Mouse (Mus musculus) megakaryocyte, adult 5-6 weeks (primary cell): Measurements from ENCODE around the gene Ifi204. TPM values are rescaled to one million over a fixed set of nuclear protein-coding genes. Genes with fewer than 3 reads are reported as not detected.
"Not testable (repeated sequence)": the region's sequence is repeated elsewhere in the genome, so short reads cannot be mapped to it uniquely, and the experiment has no call there.

Experiments used
- ATAC-seq: 2 replicates; pipeline ENCODE4 v1.8.0; 2016; ENCODE audit warnings: mild to moderate bottlenecking, inconsistent platforms; ENCODE audit not compliant: poor library complexity, severe bottlenecking
- total RNA-seq, 2 experiments: library from RNA; stranded (forward) in 1 of 2; stranded (reverse) in 1 of 2; fragments of 153-499, 151-499 nt in 1 of 2; fragments of 221-1000, 200-1000 nt in 1 of 2; gene quantifications; 2 replicates each; pipeline versions ENCODE4 v1.2.3 to v1.2.4; 2015 to 2017

The Ifi204 gene
- total RNA-seq (2015) (135 and 165 TPM in 2 replicates), total RNA-seq (2017) (256 and 281 TPM in 2 replicates)

DNA sequence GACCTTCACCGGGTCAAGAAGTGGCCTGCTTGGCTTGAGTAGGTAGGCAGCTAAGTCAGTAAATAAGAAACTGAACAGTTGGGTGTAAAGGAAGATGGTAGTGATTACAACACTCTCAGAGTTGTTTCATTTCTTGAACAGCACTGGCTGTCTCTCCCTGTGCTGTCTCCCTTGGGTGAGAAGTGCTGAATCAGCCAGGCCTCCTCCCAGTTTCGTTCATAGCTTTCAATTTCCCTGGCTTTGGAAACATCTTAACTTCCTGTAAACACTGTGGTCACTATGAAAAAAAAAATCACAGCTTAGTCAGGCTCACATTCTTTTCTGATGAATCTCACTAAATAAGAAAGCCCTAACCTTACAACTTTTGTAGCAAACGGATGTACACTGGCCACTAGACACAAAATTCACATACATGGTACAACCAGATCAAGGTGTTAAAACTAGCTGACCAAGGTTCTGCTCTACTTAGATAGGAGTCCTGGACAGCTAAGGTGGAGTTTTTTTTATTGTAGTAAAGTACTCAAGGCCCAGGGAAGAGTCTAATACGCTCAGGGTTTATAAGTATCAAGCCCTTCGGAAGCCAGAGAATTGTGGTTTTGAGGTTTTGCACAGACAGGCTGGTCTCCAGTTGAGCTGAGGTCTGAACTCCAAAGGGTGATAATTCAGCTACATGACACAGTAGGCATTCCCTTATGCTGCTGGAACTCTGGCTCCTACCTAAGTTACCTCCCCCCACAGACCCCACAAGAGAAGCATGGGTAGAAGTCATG lies at the start of gene Ifi204:
Gene Ifi204 (minus strand): TSS at position 96 of the 770 bp plus-strand sequence.
- ATAC-seq = peak; percentile 88

DNA sequence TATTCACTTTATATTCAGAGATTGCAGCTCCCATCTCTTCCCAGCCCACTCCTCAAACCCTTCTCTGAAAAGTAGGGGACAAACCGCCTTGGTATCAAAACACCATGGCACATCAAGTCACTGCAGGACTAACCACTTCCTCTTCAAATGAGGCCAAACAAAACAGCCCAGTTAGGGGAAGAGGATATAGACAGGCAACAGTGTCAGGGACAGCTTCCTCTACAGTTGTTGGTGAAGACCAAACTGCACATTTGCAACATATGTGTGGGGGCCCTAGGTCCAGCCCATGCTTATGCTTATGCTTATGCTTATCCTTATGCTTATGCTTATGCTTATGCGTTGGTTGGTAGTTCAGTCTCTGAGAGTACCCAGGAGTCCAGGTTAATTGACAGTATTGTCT lies 42.6 kb upstream of the Ifi204 start:
- peak; percentile 99 for ATAC-seq

DNA sequence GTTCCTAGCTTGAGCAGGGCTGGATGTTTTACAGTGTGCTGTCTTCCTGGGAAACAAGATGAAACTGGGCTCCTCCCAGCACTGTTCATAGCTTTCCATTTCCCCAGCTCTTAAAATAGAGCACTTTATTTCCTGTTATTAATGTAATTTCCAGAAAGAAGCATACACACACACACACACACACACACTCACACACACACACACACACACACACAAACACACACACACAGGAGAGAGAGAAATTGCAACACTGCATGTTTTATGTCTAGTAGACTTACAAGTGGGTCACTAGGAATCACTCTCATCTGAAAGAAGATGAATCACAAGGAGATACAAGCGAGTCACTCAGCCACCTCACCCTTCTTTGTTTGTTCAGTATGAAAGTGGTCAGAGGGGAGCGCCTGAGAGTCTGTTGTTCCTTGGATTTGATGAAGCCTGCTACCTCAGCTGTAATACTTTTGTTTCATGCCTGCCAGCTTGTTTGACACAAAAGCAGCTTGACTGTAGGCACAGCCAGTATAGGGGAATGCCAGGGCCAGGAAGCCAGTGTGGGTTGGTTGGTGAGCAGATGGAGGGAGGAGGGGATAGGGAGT lies 36.0 kb upstream of the Ifi204 start:
- ATAC-seq = peak; percentile 56

DNA sequence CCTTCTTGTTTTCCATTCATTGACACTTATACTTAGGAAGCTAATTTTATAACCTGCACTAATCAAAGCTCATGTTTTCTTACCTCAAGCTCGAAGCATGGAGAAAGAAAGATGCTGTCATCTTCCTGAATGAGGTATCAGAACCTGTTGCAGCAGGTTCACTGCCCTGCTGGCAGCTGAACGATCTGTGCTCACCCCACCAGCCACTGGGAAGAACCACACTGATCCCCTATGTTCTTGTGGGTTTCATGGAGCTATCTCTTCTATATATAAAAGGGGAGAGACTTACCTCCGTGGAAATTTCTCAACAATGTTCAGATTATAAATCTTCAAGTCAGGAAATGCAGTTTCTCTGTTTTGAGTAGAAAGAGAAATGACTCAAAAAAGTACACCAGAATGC lies 35.5 kb upstream of the Ifi204 start:
- peak; percentile 28 for ATAC-seq

DNA sequence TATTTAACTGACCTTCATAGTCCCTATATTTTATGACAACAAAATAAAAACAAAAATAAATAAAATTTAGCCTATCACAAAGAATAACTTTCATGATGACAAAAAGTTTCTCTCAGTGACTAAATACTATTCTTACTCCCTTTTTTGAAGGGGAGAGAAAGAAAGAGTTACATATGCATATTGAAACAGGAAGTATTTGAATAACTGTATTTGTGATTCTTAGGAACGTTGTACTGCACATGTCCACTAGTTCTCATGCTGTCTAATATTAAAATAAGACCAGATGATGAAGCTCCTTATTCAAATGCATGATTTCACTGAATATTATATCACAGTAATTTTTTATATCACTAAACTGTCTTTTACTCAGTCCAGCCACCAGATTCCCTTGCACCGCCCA lies 35.0 kb upstream of the Ifi204 start:
- ATAC-seq = peak; percentile 81

DNA sequence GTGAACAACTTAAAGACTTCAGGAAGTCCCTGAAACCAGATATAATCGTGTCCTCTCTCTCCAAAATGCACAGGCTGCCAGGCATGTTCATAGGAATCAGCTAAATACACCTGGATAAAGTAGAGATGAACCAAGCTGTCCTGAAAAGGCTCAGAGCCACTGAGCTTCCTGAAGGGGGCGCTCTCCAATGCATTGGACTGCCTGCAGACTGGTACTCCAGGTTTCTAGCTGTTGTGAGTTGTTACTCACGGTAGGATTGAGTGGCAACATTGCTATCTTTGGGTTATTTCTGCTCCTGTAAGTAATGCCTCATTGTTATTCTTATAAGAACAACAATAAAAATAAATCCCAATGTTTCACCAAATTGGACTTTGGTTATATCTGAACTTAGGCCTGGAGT lies 6.7 kb upstream of the Ifi204 start:
- peak; percentile 71 for ATAC-seq

DNA sequence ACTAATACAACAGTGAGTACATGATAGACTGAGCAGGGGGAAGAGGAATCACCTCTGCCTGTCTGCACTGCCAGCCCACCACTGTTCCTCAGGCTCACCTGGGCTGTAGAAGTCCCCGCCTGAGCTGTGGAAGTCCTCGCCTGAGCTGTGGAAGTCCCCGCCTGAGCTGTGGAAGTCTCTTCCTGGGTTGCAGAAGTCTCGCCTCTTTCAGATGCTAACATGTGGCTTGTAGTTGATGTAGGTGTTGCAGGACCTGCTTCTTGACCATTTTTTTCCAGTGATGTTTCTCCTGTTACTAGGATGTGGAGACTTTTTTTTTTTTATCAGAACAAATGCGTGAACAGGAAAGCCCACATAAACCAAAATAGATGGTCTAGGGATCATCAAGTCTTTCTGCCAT lies 6.7 kb downstream of the Ifi204 start:
- ATAC-seq = not testable (repeated sequence)

DNA sequence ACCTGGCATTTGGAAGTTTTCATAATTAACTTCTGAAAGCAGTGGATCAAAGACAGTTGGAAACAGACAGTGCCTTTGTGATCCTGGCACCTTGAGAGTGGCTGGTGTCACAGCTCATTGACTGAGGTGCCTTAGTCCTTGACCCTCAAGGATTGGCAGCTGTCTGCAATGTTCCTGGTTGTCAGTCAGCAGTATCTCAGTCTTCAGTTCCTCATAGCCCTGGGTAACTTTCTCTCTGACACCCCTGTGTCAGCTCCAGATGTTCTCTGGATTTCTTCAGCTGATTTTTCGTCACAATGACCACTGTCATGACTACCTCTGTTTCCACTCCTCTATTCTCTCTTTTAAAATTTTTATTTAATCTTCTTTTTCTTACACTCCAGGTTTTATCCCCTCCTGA lies 24.5 kb downstream of the Ifi204 start:
- ATAC-seq = peak; percentile 75

DNA sequence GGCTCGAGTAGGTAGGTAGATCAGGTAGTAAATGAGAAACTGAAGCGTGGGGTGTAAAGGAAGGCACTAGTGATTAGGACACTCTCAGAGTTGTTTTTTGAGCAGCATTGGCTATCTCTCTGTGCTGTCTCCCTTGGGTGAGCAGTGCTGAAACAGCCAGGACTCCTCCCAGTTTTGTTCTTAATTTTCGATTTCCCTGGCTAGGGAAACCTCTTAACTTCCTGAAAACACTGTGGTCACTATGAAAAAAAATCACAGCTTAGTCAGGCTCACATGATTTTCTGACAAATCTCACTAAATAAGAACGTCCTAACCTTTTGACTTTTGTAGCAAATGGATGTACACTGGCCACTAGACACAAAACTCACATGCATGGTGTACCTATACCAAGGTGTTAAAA lies 25.1 kb downstream of the Ifi204 start, which contains the start of gene Ifi207:
Gene Ifi207 (minus strand): TSS at position 92 of the 400 bp plus-strand sequence.
- ATAC-seq = peak; percentile 75

DNA sequence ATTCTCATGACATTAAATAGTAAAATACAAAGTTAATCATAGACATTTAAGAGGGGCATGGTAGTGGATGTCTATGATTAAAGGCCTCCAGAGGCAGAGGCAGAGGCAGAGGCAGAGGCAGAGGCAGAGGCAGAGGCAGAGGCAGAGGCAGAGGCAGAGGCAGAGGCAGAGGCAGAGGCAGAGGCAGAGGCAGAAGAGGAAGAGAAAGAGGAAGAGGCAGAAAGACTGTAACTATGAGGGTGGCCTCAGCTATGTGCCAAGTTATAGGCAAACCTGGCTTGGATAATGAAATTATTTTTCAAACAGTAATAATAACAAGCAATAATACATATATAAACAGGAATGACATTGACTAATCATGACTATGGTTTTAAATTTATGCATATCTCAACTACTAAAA lies 26.2 kb downstream of the Ifi204 start:
- peak; percentile 43 for ATAC-seq

DNA sequence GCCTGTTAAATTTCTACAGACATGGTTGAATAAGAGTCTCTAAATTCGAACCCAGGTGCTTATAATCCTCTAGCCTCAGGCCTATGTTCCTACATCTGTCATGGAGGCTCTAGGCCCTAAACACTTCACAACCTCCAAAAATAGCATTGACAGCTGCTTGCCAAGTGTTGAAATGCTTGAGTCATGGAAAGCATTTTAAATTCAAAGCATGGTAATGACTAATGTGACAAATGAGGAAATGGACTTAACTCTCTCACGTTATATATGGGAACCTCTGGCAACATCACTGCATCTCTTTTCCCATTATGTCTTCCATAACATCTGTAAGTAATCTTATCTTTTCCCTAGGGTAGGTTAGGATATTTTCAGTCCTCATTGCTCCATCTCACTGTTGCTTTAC lies 29.8 kb downstream of the Ifi204 start:
- ATAC-seq = peak; percentile 65

DNA sequence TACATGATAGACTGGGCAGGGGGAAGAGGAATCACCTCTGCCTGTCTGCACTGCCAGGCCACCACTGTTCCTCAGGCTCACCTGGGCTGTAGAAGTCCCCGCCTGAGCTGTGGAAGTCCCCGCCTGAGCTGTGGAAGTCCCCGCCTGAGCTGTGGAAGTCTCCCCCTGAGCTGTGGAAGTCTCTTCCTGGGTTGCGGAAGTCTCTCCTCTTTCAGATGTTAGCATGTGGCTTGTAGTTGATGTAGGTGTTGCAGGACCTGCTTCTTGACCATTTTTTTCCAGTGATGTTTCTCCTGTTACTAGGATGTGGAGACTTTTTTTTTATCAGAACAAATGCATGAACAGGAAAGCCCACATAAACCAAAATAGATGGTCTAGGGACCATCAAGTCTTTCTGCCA lies 31.7 kb downstream of the Ifi204 start:
- ATAC-seq = not testable (repeated sequence)

DNA sequence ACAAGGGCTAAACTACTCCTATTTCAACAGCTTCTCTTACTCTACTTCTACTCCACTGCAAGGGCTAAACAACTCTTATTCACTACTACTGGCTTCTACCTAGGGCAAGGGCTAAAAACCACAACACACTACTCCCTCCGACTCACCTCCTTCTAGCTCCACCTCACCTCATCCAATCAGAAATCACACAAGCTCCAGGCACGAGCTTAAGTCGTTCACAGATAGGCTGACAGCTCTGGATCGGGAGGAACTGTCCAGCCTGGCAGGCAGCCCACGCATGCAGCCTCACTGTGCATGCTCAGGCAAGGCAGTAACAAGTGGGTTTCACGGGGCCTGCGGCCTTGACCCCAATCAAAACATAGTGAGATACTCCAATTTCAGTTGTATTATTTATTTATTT lies 33.5 kb downstream of the Ifi204 start:
- ATAC-seq = no peak

Other genes with a start within 250 kb of the Ifi204 start
- 1.8 and 2.3 TPM in 2 replicates for gene Ifi214, start 231.0 kb downstream of the Ifi204 start, total RNA-seq (2015)
- gene Ifi214, start 231.0 kb downstream of the Ifi204 start, total RNA-seq (2017) = 1.1 and 1.9 TPM in 2 replicates
- 26.1 and 30.0 TPM in 2 replicates for gene Ifi213, start 167.7 kb downstream of the Ifi204 start, total RNA-seq (2015)
- gene Ifi213, start 167.7 kb downstream of the Ifi204 start, total RNA-seq (2017) = 20.0 and 30.5 TPM in 2 replicates
- 191 and 200 TPM in 2 replicates for gene Ifi209, start 136.0 kb downstream of the Ifi204 start, total RNA-seq (2015)
- 256 and 263 TPM in 2 replicates for gene Ifi209, start 136.0 kb downstream of the Ifi204 start, total RNA-seq (2017)
- gene Ifi208, start 93.3 kb downstream of the Ifi204 start, total RNA-seq (2015) = 3.0 and 6.5 TPM in 2 replicates
- 2.3 and 2.4 TPM in 2 replicates for gene Ifi208, start 93.3 kb downstream of the Ifi204 start, total RNA-seq (2017)
- gene Ifi207, start 25.2 kb downstream of the Ifi204 start, total RNA-seq (2015) = 162 and 188 TPM in 2 replicates
- 66.9 and 70.4 TPM in 2 replicates for gene Ifi207, start 25.2 kb downstream of the Ifi204 start, total RNA-seq (2017)
- gene Ifi211, start 146.1 kb upstream of the Ifi204 start, total RNA-seq (2015) = 165 and 182 TPM in 2 replicates
- 234 and 254 TPM in 2 replicates for gene Ifi211, start 146.1 kb upstream of the Ifi204 start, total RNA-seq (2017)
- 360 and 361 TPM in 2 replicates for gene Mndal, start 175.5 kb upstream of the Ifi204 start, total RNA-seq (2015)
- gene Mndal, start 175.5 kb upstream of the Ifi204 start, total RNA-seq (2017) = 254 and 258 TPM in 2 replicates
- 263 and 285 TPM in 2 replicates for gene Ifi203, start 175.7 kb upstream of the Ifi204 start, total RNA-seq (2015)
- 122 and 154 TPM in 2 replicates for gene Ifi203, start 175.7 kb upstream of the Ifi204 start, total RNA-seq (2017)
- gene Ifi202b, start 215.8 kb upstream of the Ifi204 start, total RNA-seq (2015) = not detected in 2 replicates
- not detected in 2 replicates for gene Ifi202b, start 215.8 kb upstream of the Ifi204 start, total RNA-seq (2017)